Mouse (Mus musculus): Measurements from ENCODE around the gene Rock2.

- TF ChIP-seq CTCF (IDR thresholded peaks at IDR 0.05; ENCODE audit: extremely low read depth, insufficient read depth, insufficient read length, insufficient replicate concordance) (peak; percentile 56; the same call in 1 of the 2 replicates), POLR2A (IDR thresholded peaks at IDR 0.05; ENCODE audit: low read depth, low read length) (no peak)
Observed at GRCm38 (mm10) chr12:17035128-17035527, 140.4 kb downstream of the Rock2 start.
